Mouse (Mus musculus) heart, postnatal 0 days (tissue): ENCODE data around the gene Chn1.

Experiments used
- CTCF ChIP-seq: IDR thresholded peaks from 2 replicates; pipeline ENCODE4 v1.5.1; 2016; ENCODE audit warnings: antibody characterized with exemption, control low read depth, low read depth
- EP300 ChIP-seq: IDR thresholded peaks from 2 replicates; pipeline ENCODE4 v1.6.1; 2016; ENCODE audit warnings: antibody characterized with exemption, low read depth

GRCm38 (mm10) chr2:73772945-73773344 is 2.2 kb downstream of the Chn1 start:
- TF ChIP-seq CTCF (no peak), EP300 (no peak)
